Mouse (Mus musculus) cortical plate, adult 2 months (tissue): ENCODE data around the gene Msi1.

Experiments used
- CTCF ChIP-seq: fragments of 200-500 bp; IDR thresholded peaks from 2 replicates; pipeline ENCODE4 v1.5.1; 2011; ENCODE audit warnings: mild to moderate bottlenecking, control low read depth, low read length; ENCODE audit not compliant: insufficient read depth; ENCODE audit errors: extremely low read depth
- POLR2A ChIP-seq: fragments of 200-500 bp; IDR thresholded peaks from 2 replicates; pipeline ENCODE4 v1.6.1; 2011; ENCODE audit warnings: mild to moderate bottlenecking, low read length, control low read depth; ENCODE audit not compliant: insufficient read depth; ENCODE audit errors: extremely low read depth

GRCm38 (mm10) chr5:115490638-115491000, 61.2 kb downstream of the Msi1 start:
- TF ChIP-seq POLR2A (no peak), CTCF (no peak)
